Mouse (Mus musculus) thymus, adult 2 months (tissue): ENCODE results near the gene Tspan31.
A peak's percentile ranks its signal among the peaks of the same experiment; 100 is the strongest.

ENCODE experiments used
- CTCF ChIP-seq: fragments of 200-500 bp; IDR thresholded peaks from 2 replicates; pipeline ENCODE4 v1.5.1; 2012; ENCODE audit warnings: mild to moderate bottlenecking, control low read depth, low read length, moderate library complexity, borderline replicate concordance; ENCODE audit not compliant: control insufficient read depth, poor library complexity, insufficient read depth; ENCODE audit errors: extremely low read depth
- POLR2A ChIP-seq: fragments of 200-500 bp; IDR thresholded peaks from 2 replicates; pipeline ENCODE4 v1.6.1; 2012; ENCODE audit warnings: mild to moderate bottlenecking, low read length, control low read depth, moderate library complexity; ENCODE audit not compliant: control insufficient read depth, poor library complexity, insufficient read depth; ENCODE audit errors: extremely low read depth

DNA sequence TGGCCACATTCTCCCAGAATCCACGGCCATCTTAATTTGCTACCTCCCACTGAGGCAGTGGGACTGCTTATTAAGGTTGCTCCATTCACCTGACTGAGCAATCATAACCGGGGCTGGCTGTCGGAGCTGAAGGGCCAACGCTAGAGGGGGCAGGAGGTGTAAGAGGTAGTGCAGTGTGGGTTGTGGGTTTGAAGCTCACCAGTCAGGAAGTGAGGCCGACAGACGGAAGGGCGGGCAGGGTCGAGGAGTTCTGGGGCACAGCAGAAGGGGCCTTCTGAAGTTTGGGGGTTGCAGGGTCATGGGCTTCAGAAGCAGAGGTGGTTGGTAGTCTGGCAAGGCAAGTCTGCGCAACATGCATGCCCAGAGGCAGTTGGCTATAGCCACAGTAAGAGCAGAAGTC, 5.0 kb upstream of the Tspan31 start, which contains the start of gene Agap2:
- TF ChIP-seq POLR2A (peak; percentile 77), CTCF (peak; percentile 80; the same call in 1 of the 2 replicates)
